Mouse (Mus musculus): ENCODE data around the gene Ufc1.
"Not testable (repeated sequence)": the region's sequence is repeated elsewhere in the genome, so short reads cannot be mapped to it uniquely, and the experiment has no call there.

Ufc1 gene

DNA sequence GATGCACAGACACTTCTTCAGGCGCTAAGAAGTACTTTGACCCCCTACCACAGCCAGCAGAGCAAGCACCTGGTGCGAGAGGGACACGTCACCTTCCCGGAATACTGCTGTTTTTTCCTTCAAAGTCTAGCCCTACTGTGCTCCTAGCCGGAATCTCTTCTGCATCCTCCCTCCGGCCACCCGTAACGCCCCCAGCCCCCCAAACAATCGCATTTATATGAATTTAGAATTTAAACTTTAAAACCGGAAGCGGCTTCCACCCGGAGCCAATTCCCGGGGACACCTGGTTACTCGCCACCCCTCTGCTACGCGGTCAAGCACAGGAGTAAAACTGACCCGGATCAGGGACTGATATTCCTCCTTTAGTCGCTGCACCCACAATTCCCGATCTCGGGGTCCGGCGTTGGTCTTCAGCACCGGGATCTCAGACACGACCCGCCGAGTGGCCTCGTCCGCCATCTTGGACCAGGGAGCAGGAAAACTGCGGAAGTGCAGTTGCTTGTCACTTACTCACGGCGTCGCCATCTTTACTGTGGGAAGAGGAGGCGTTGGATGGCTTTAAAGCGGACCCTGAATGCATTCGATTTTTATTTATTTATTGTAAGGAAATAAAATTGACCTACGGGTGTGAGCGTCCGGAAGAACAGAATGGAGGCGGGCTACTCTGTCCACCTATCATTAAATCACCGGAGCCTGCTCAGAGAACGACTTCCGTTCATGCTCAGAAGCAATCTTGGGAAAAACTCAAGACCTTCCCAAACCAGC lies at the start of gene Ufc1:
TSS of gene Ufc1 (minus strand) at position 727 of the 765 bp plus-strand sequence.
- peak; percentile 78 for DNase-seq (ENCODE audit: low spot score in 2 of 2)

DNA sequence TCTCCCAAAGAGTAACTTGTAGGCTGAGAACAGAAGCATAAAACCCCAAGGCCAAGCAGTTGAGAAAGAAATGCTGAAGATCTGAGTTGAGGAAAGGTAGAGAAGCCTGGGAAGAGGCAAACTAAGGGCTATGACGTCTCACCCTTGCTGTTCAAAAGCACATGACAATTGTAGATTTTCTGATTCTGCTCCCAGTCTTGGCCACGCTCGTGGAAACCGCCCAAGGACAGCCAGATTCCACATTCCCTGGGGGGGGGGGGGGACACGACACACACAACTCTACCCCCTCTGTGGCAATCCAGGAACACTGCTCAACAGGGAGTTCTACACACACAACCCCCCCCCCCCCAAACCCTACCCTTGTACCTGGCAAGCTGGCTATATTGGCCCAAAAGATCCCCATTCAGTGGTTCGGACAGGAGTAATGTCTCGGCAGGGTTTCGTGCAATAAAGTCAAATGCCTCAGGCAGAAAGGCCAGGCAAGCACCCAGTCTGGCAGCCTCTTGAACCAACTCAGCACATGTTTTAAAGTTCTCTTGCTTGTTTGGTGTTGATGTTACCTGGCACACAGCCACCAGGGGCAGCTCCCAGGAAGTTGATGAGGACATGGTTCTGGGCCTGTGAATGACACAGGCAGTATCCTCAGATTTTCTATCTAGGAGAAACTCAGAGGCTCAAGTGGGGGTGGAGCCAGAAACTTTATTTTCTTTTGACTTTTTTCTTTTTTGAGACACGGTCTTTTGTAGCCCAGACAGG lies 49.3 kb upstream of the Ufc1 start:
- no peak for DNase-seq (ENCODE audit: low spot score in 2 of 2)

- DNase-seq (ENCODE audit: low spot score in 2 of 2): no peak
These were observed 47.7 kb upstream of the Ufc1 start for GRCm38 (mm10) chr1:171342262-171343207.

GRCm38 (mm10) chr1:171330216-171330560 lies 35.4 kb upstream of the Ufc1 start:
- DNase-seq (ENCODE audit: low spot score in 2 of 2): no peak

DNA sequence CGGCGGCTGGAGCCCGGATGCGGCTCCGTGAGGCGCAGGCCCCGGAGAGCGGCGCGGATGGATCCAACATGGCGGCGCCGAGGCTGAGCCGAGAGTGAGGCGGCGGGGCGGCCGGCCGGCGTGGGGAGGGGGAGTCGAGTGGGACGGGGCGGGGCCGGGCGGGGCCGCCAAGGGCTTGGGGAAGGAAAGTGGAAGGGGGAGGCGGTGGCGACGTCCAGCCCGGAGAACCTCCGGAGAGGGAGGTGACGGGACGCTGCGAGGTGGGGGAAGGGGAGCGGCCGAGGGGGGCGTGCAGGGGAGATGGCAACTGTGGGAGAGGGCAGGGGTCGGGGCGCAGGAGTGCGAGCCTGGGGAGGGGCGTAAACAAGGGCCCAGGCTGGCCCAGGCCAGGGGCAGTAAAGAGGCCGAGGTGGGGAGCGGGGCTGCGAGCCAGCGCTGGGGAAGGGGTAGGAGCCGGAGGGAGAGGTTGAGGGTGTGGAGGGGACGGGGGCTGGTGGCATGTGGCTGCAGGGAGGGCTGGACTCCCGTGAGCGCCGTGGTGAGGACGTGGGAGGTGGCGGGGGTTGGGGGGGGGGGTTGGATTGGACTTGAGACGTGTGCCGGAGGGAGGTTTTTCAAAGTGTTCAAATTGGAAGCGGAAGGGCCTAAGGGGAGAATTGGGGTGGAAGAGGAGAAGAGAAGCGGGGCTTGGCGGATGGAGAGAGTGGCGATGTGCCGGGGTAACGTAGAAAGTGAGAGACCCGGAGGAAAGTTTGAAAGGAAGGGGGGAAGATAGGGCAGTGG lies 34.8 kb upstream of the Ufc1 start:
- DNase-seq (ENCODE audit: low spot score in 2 of 2): peak; percentile 36 to 80

GRCm38 (mm10) chr1:171328839-171329432 lies 34.1 kb upstream of the Ufc1 start, which contains the start of gene Dedd:
TSS of gene Dedd (plus strand) at chr1:171329145.
- peak; percentile 86 to 92 for DNase-seq (ENCODE audit: low spot score in 2 of 2)

GRCm38 (mm10) chr1:171328244-171328643 lies 33.4 kb upstream of the Ufc1 start:
- no peak for DNase-seq (ENCODE audit: low spot score in 2 of 2)

GRCm38 (mm10) chr1:171326588-171326987 lies 31.8 kb upstream of the Ufc1 start:
- DNase-seq (ENCODE audit: low spot score in 2 of 2): not testable (repeated sequence)

DNA sequence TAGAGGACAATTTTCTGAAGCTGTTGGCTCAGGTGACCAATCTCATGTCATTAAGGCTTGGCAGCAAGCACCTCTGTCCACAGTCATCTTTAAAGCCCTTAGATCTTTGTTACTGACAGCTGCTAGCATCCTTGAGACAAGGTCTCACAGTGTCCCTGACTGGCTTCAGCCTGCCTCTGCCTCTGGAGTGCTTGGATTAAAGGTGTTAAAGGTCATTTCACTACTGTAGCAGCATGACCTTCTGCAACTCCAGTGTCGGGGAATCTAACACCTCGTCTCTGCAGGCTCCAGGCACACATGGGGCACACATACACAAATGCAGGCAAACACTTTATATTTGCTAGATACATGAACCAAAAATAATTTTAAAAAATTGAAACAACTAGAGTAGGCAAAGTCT lies 30.7 kb upstream of the Ufc1 start:
- DNase-seq (ENCODE audit: low spot score in 2 of 2): no peak

DNA sequence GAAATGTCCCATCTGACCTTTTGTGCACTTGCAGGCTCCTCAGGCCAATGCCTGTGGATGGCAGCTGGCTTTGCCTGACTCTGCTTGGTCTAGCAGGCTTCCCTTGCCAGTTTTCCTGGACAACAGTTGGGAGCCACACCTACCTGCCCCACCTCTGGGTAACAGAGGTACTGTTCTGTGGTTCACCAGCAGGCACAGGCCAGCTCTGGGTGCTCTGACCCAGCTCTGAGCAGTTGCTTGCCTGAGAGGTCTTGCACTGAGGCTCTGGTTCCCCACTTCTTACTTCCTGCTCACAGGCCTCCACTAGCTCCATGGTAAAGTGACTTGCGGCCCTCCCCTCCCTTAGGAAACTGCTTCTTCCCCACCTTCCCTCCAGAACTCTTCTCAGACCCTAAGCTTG lies 27.2 kb upstream of the Ufc1 start:
- DNase-seq (ENCODE audit: low spot score in 2 of 2): no peak

- peak in 1 of 2 experiments; percentile 41 for DNase-seq (ENCODE audit: low spot score in 2 of 2)
These were observed 26.6 kb upstream of the Ufc1 start for GRCm38 (mm10) chr1:171321415-171321814.

DNA sequence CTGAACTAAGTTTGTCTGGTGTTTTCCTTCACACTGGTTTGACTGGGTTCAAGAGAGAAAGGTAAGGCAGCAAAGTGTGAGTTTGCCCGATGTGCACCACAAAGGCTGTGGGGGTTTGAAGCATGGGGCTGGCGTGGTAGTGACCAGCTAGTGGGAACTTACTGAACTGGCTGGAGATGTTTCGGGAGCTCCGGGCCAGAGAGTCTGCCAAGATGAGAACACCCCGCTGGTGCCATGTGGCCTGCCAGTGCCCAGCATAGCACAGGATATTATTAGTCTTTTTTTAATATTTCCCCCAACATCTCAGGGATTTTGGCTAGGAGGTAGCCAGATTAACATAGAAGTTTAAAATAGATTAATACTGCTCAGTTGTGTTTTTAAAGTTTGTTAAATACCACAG lies 25.3 kb upstream of the Ufc1 start:
- no peak for DNase-seq (ENCODE audit: low spot score in 2 of 2)

- DNase-seq (ENCODE audit: low spot score in 2 of 2): no peak
These were observed 24.9 kb upstream of the Ufc1 start for GRCm38 (mm10) chr1:171319748-171320147.

GRCm38 (mm10) chr1:171309321-171309720 lies 14.5 kb upstream of the Ufc1 start:
- DNase-seq (ENCODE audit: low spot score in 2 of 2): no peak

GRCm38 (mm10) chr1:171306157-171306556 lies 11.3 kb upstream of the Ufc1 start:
- DNase-seq (ENCODE audit: low spot score in 2 of 2): not testable (repeated sequence)

GRCm38 (mm10) chr1:171298226-171298625 lies 3.4 kb upstream of the Ufc1 start:
- no peak for DNase-seq (ENCODE audit: low spot score in 2 of 2)

DNA sequence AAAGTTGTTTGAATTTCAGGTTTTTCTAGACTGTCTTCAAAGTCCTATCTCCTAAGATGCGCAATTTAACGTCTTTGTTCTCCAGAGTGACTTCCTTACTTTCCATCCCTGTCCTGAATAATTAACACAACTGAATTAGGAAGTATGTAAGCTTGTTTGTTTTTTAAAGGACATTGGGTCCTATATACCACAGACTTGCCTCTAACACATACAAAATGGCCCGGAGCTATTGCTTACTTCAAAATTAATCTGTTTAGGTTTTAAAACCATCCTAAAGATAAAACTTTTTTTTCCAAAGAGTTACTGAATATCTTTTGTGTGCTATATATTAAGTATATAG lies 209 bp upstream of the Ufc1 start:
- DNase-seq (ENCODE audit: low spot score in 2 of 2): no peak

DNA sequence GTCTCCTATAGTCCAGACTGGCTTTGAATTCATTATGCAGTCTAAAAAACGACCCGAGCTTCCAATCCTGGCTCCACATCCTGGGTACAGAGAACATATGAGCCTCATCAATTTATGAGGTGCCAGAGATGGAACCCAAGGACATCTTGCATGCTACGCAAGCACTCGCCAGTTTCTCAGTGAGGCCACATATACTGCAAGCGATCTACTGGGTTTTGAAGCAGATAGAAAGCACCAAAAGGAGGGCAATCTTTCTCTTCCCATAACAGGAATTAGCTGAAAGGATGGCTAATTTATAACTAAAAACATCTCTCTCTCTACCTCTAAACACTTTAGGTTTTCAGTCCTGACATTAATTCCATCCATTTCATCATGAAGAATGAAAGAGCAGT lies 922 bp downstream of the Ufc1 start:
- no peak for DNase-seq (ENCODE audit: low spot score in 2 of 2)

GRCm38 (mm10) chr1:171293351-171293750 lies 1.5 kb downstream of the Ufc1 start:
- no peak for DNase-seq (ENCODE audit: low spot score in 2 of 2)

DNA sequence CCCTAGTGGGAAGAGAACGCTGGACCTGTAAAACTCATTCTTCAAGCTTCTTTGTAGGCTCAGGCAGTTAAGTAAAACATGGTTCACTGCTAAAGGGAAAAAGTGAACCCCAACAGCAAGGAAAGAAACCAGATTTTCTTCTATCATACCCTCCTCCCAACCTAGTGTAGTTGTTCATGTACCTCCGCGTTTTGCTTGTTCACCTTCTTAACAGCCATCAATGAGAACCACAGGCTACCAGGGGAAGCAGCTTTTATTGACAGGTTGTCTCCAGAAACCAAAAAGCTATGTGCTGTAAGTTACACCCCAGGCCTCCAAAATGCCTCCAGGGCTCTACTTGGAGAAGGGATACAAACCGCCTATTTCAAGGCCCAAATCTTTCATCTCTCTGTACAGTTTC lies 6.5 kb downstream of the Ufc1 start:
- no peak for DNase-seq (ENCODE audit: low spot score in 2 of 2)

Measured in thymus, postnatal 10 days (tissue).